Mouse (Mus musculus) forebrain, embryonic 11.5 days (tissue): ENCODE results near the gene Dusp28. TPM values are rescaled to one million over a fixed set of nuclear protein-coding genes. Genes with fewer than 3 reads are reported as not detected.
"Not testable (repeated sequence)": the region's sequence is repeated elsewhere in the genome, so short reads cannot be mapped to it uniquely, and the experiment has no call there.

Experiments
- ATAC-seq: fragments of 200-750 bp; cut with Nextera tagmentation; replicated peaks from 2 replicates; pipeline ENCODE4 v1.8.0; 2017; ENCODE audit warnings: moderate TSS enrichment; ENCODE audit not compliant: low FRiP score
- DNase-seq: peaks from one replicate; pipeline ENCODE4 v3.0.0-alpha.2; 2017; ENCODE audit warnings: low spot score
- H3K27ac ChIP-seq: fragments of 300-500 bp; sonication (generic); 2 replicates; pipeline ENCODE4 v1.5.1; 2014; ENCODE audit warnings: low read depth, low read length
- H3K27me3 ChIP-seq: fragments of 300-500 bp; sonication (generic); 2 replicates; pipeline ENCODE4 v1.6.1; 2014; ENCODE audit warnings: mild to moderate bottlenecking, low read length, mixed read lengths; ENCODE audit not compliant: control insufficient read depth, insufficient read depth
- H3K36me3 ChIP-seq: fragments of 300-500 bp; sonication (generic); 2 replicates; pipeline ENCODE4 v1.6.1; 2014; ENCODE audit warnings: mild to moderate bottlenecking, low read length, moderate library complexity, mixed read lengths; ENCODE audit not compliant: control insufficient read depth, insufficient read depth
- H3K4me1 ChIP-seq: fragments of 300-500 bp; sonication (generic); replicated peaks from 2 replicates; pipeline ENCODE4 v1.6.1; 2014; ENCODE audit warnings: low read length, mixed read lengths; ENCODE audit not compliant: control insufficient read depth, insufficient read depth
- H3K4me2 ChIP-seq: fragments of 300-500 bp; sonication (generic); 2 replicates; pipeline ENCODE4 v1.6.1; 2014; ENCODE audit warnings: low read depth, mild to moderate bottlenecking, low read length, moderate library complexity, mixed read lengths; ENCODE audit not compliant: severe bottlenecking
- H3K4me3 ChIP-seq: fragments of 300-500 bp; sonication (generic); 2 replicates; pipeline ENCODE4 v1.5.1; 2014; ENCODE audit warnings: low read depth, low read length
- H3K9ac ChIP-seq: fragments of 300-500 bp; sonication (generic); 2 replicates; pipeline ENCODE4 v1.6.1; 2014; ENCODE audit warnings: low read length
- H3K9me3 ChIP-seq: fragments of 300-500 bp; sonication (generic); 2 replicates; pipeline ENCODE4 v1.6.1; 2016; ENCODE audit warnings: low read length, mixed read lengths; ENCODE audit not compliant: control insufficient read depth
- WGBS: fragments of 180-500 bp; shearing (Covaris S2); extraction: QIAGEN DNeasy Blood & Tissue Kit; methylation state at CpG from one replicate; pipeline ENCODE4 v1.1.7; 2014; 5-methylcytosine and 5-hydroxymethylcytosine counted together
- polyA plus RNA-seq: library from polyadenylated mRNA; unstranded; fragments of >200 nt; fragmentation: Nextera tagmentation; extraction: Ambion mirVana; gene quantifications from 2 replicates; pipeline ENCODE4 v1.2.1, GENCODE M21; 2014

Gene Dusp28
- polyA plus RNA-seq, 1 experiment from 2014 or later = 19.0 TPM

GRCm38 (mm10) chr1:92937797-92938196 lies 31.0 kb downstream of the Dusp28 start:
- Histone ChIP-seq H3K27ac (no peak overlapping the region), H3K36me3 (peaks cover 8% of the 10 kb centered on the region; the same call in 1 of the 2 replicates), H3K4me2 (no peak overlapping the region), H3K27me3 (no peaks in the 10 kb centered on the region), H3K9ac (no peak overlapping the region), H3K4me3 (no peak overlapping the region), H3K9me3 (no peaks in the 10 kb centered on the region), H3K4me1 (peaks cover 11% of the 10 kb centered on the region; the same call in 1 of the 2 replicates)
- DNase-seq (no peak), ATAC-seq (no peak)
- WGBS = 86% methylated on average over 3 of the region's 3 CpGs

DNA sequence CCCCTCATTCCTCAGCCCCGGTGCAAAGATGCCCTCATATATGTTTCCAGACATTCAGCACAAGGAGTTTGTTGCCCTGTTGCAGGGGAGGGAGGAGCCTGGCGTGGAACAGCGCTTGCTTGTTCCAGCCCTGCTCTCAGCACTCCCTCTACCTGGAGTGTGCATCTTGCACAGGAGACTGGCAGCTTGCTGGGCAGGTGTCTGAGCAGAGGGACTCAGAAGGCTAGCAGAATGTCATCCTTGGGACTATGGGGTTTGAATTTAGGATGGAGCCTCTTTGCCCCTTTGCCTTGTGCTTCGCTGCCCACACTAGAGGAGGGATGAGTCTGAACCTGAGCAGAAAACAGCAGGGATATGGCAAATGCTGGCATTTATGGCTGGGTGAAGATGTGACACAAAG lies 33.0 kb downstream of the Dusp28 start:
- H3K27me3 ChIP-seq = no peaks in the 10 kb centered on the region
- 92% methylated on average over 4 of the region's 4 CpGs for WGBS
- H3K36me3 ChIP-seq = peaks cover 8% of the 10 kb centered on the region; the same call in 1 of the 2 replicates
- no peak overlapping the region for H3K27ac ChIP-seq
- no peak for ATAC-seq
- no peak for DNase-seq
- peaks cover 7% of the 10 kb centered on the region; the same call in 1 of the 2 replicates for H3K4me1 ChIP-seq
- H3K4me3 ChIP-seq = no peak overlapping the region
- no peak overlapping the region for H3K9ac ChIP-seq
- H3K4me2 ChIP-seq = no peak overlapping the region
- H3K9me3 ChIP-seq = no peaks in the 10 kb centered on the region

- WGBS = 94% methylated on average over 19 of the region's 19 CpGs
- no peak for ATAC-seq
- Histone ChIP-seq H3K4me3 (no peak overlapping the region), H3K27ac (no peak overlapping the region), H3K27me3 (no peaks in the 10 kb centered on the region), H3K4me2 (no peak overlapping the region), H3K4me1 (no peaks in the 10 kb centered on the region), H3K36me3 (peaks cover 8% of the 10 kb centered on the region; the same call in 1 of the 2 replicates), H3K9me3 (no peaks in the 10 kb centered on the region), H3K9ac (no peak overlapping the region)
- DNase-seq = no peak
Observed at GRCm38 (mm10) chr1:92943219-92943989, 36.6 kb downstream of the Dusp28 start.

DNA sequence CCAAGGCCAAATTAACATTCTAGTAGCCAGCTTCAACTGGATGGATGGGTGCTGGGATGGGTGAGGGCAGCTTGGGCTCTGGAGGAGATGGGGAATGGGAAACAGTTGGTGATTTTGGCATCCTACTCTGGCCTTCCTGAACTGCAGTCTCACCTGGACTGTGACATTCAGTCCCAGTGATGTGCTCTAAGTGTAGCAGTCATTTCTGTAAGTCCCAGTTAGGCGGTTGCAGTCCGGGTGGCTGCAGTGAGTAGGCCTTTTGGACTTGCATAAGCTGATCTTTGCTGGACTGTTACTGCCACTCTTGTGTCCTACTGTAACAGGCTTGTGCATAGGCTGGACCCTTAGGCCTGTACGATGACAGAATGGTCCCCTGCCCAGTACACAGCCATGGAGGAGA lies 41.2 kb downstream of the Dusp28 start:
- Histone ChIP-seq H3K9ac (no peak overlapping the region), H3K4me2 (no peak overlapping the region), H3K36me3 (no peaks in the 10 kb centered on the region; the same call in 1 of the 2 replicates), H3K4me3 (no peak overlapping the region), H3K27ac (no peak overlapping the region), H3K27me3 (no peaks in the 10 kb centered on the region), H3K9me3 (no peaks in the 10 kb centered on the region), H3K4me1 (no peaks in the 10 kb centered on the region)
- WGBS = 95% methylated on average over 3 of the region's 3 CpGs
- ATAC-seq = no peak
- peak; percentile 32 for DNase-seq

GRCm38 (mm10) chr1:92949426-92949825 lies 42.6 kb downstream of the Dusp28 start:
- DNase-seq = no peak
- no peaks in the 10 kb centered on the region; the same call in 1 of the 2 replicates for H3K36me3 ChIP-seq

DNA sequence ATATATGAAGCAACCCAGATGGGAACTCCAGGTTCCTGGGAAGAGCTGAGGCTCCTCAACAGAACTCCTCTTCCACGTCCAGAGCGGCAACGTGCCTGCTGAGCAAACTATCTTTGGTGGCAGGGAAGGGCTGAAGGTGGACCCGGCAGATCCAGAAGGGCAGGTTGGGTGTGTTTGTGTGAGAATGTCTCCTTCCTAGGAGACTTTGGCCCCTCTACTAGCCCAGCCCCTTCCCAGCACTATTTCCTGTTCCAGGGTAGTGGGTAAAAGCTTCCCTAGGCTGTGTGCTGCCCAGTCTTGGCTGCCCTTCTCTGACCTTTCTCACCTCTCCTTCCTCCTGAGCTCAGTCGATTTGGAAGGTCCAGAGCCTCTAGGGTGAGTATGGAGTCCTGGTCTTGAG lies 43.8 kb downstream of the Dusp28 start, which contains the start of gene Gpr35:
TSS of gene Gpr35 (plus strand) at position 259 of the 400 bp plus-strand sequence.
- Histone ChIP-seq H3K27me3 (no peaks in the 10 kb centered on the region), H3K27ac (no peak within 1 kb of the TSS), H3K4me1 (no peaks in the 10 kb centered on the region), H3K36me3 (no peaks in the 10 kb centered on the region; the same call in 1 of the 2 replicates), H3K4me2 (no peak within 1 kb of the TSS), H3K9me3 (no peaks in the 10 kb centered on the region), H3K9ac (no peak within 1 kb of the TSS), H3K4me3 (no peak within 1 kb of the TSS)
- no peak for ATAC-seq
- WGBS = 81% methylated on average over 5 of the region's 5 CpGs
- DNase-seq = no peak

More at GRCm38 (mm10) chr1:92949426-92949825, 42.6 kb downstream of the Dusp28 start:
- Histone ChIP-seq H3K9ac (no peak overlapping the region), H3K4me2 (no peak overlapping the region), H3K4me1 (no peaks in the 10 kb centered on the region), H3K4me3 (no peak overlapping the region), H3K9me3 (no peaks in the 10 kb centered on the region), H3K27ac (no peak overlapping the region), H3K27me3 (no peaks in the 10 kb centered on the region)
- WGBS = 66% methylated on average over 6 of the region's 6 CpGs
- ATAC-seq = no peak

- Histone ChIP-seq H3K27ac (no peak overlapping the region), H3K9me3 (no peaks in the 10 kb centered on the region), H3K36me3 (no peaks in the 10 kb centered on the region), H3K9ac (no peak overlapping the region), H3K4me3 (no peak overlapping the region), H3K4me2 (no peak overlapping the region), H3K4me1 (no peaks in the 10 kb centered on the region), H3K27me3 (no peaks in the 10 kb centered on the region)
- WGBS = 66% methylated on average over 2 of the region's 2 CpGs
- DNase-seq (no peak), ATAC-seq (no peak)
Observed at GRCm38 (mm10) chr1:92953641-92954040, 46.9 kb downstream of the Dusp28 start.

- not testable (repeated sequence) for H3K27ac ChIP-seq, H3K4me1 ChIP-seq, DNase-seq, H3K9me3 ChIP-seq, H3K36me3 ChIP-seq, H3K27me3 ChIP-seq, H3K4me3 ChIP-seq, H3K9ac ChIP-seq
- ATAC-seq = 0 out of 2 replicates have a peak, but pooled peaks have one; percentile 36
- H3K4me2 ChIP-seq = peak overlapping the region; percentile 36; the same call in 1 of the 2 replicates
- 12% methylated on average over 11 of the region's 11 CpGs for WGBS
Observed at GRCm38 (mm10) chr1:92956571-92957335, 50.0 kb downstream of the Dusp28 start.
